Mouse (Mus musculus): ENCODE data around the gene Obp2b. TPM values are rescaled to one million over a fixed set of nuclear protein-coding genes. Genes with fewer than 3 reads are reported as not detected.
"Not testable (repeated sequence)": the region's sequence is repeated elsewhere in the genome, so short reads cannot be mapped to it uniquely, and the experiment has no call there.

Obp2b gene
- polyA plus RNA-seq (2015; fragmentation: Nextera tagmentation; extraction: Ambion mirVana): not detected in 2 replicates

GRCm38 (mm10) chr2:25736709-25737108 lies at the start of gene Obp2b:
Obp2b (plus strand) TSS chr2:25737009.
- H3K4me1 ChIP-seq; H3K9me3 ChIP-seq; H3K4me2 ChIP-seq; ATAC-seq (ENCODE audit: borderline replicate concordance, extremely low read depth, low FRiP score, low TSS enrichment); H3K9ac ChIP-seq; H3K36me3 ChIP-seq; H3K27ac ChIP-seq; H3K4me3 ChIP-seq; H3K27me3 ChIP-seq: not testable (repeated sequence)
- WGBS: 76% methylated on average over 3 of the region's 3 CpGs

DNA sequence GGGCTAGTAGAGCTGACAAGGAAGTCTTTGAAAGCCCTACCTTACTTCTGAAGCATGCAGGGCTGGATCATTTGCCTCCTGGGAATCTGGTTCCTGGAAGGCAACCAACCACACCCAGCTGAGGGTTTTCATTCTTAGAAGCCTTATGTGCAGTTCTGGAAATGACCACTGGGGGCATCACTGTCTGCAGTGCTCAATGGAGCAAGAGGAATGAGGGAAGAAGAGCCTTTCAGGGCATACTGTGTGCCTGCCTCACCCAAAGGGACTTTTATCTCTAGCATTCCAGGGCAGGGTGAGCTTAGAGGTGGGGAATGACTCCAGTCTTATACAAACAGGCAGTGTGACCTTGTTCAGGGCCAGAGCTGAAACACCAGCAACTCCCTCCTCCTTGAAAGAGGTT lies 42.2 kb upstream of the Obp2b start:
- Histone ChIP-seq H3K4me2 (no peak overlapping the region), H3K27ac (no peak overlapping the region), H3K9me3 (no peaks in the 10 kb centered on the region), H3K27me3 (no peaks in the 10 kb centered on the region), H3K36me3 (no peaks in the 10 kb centered on the region), H3K9ac (no peak overlapping the region), H3K4me1 (no peaks in the 10 kb centered on the region), H3K4me3 (no peak overlapping the region)
- ATAC-seq (ENCODE audit: borderline replicate concordance, extremely low read depth, low FRiP score, low TSS enrichment): no peak

- H3K27ac ChIP-seq: no peak overlapping the region
- no peak overlapping the region for H3K9ac ChIP-seq
- H3K36me3 ChIP-seq: no peaks in the 10 kb centered on the region
- no peaks in the 10 kb centered on the region for H3K4me1 ChIP-seq
- H3K27me3 ChIP-seq: no peaks in the 10 kb centered on the region
- WGBS: 46% methylated on average over 4 of the region's 4 CpGs
- ATAC-seq (ENCODE audit: borderline replicate concordance, extremely low read depth, low FRiP score, low TSS enrichment): no peak
- H3K4me2 ChIP-seq: no peak overlapping the region
- no peaks in the 10 kb centered on the region for H3K9me3 ChIP-seq
- H3K4me3 ChIP-seq: no peak overlapping the region
Measured at GRCm38 (mm10) chr2:25696951-25697350, 39.9 kb upstream of the Obp2b start.

- H3K4me3 ChIP-seq: no peak overlapping the region
- ATAC-seq (ENCODE audit: borderline replicate concordance, extremely low read depth, low FRiP score, low TSS enrichment): no peak
- no peaks in the 10 kb centered on the region for H3K9me3 ChIP-seq
- 92% methylated on average over 2 of the region's 2 CpGs for WGBS
- no peak overlapping the region for H3K4me2 ChIP-seq
- H3K9ac ChIP-seq: no peak overlapping the region
- H3K36me3 ChIP-seq: no peaks in the 10 kb centered on the region
- H3K27ac ChIP-seq: no peak overlapping the region
- no peaks in the 10 kb centered on the region for H3K27me3 ChIP-seq
- no peaks in the 10 kb centered on the region for H3K4me1 ChIP-seq
Measured at GRCm38 (mm10) chr2:25698696-25699095, 38.1 kb upstream of the Obp2b start.

DNA sequence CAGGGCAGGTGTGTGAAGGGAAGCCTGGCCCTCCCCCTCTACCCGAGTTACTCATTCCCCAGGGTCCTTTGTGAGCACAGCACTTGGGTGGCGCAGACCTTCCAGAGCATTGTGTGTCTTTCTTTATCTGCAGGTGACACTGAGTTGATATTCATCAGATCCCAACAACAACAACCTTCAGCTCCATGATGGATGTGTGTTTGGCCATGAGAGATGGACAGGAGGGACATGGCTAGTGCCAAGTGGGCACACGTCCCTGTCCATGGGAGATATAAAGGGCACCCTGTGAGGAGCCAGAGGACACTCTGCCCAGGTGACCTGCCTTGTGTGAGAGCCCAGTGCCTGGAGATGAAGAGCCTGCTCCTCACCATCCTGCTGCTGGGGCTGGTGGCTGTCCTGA lies 37.1 kb upstream of the Obp2b start, which contains the start of gene Obp2a:
Gene Obp2a, plus strand, starts transcription at position 301 of the 400 bp plus-strand sequence.
- not testable (repeated sequence) for H3K9me3 ChIP-seq; ATAC-seq (ENCODE audit: borderline replicate concordance, extremely low read depth, low FRiP score, low TSS enrichment); H3K36me3 ChIP-seq; H3K9ac ChIP-seq; H3K27me3 ChIP-seq; H3K27ac ChIP-seq; H3K4me2 ChIP-seq; H3K4me3 ChIP-seq; H3K4me1 ChIP-seq
- WGBS: 70% methylated on average over 3 of the region's 3 CpGs

DNA sequence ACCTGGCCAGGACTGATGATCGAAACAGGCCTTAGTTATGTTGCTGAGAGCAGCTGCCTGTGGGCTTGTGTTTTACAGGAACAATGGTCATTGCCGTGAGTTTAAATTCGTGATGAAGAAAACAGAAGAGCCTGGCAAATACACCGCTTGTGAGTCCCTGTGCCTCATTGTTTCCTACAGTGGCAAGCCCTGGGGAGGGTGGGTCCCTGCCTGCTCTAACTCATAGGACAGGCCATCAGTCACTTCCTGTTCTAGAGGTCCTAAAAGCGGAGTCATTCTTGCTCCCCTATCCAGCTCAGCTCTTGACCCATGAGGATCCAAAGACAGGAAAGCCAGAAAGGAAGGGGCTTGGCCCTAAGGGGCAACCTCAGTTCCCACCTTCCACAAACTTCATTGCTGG lies 35.8 kb upstream of the Obp2b start:
- Histone ChIP-seq H3K27ac (no peak overlapping the region), H3K4me3 (no peak overlapping the region), H3K36me3 (no peaks in the 10 kb centered on the region), H3K9me3 (no peaks in the 10 kb centered on the region), H3K4me1 (no peaks in the 10 kb centered on the region), H3K9ac (no peak overlapping the region), H3K4me2 (no peak overlapping the region), H3K27me3 (no peaks in the 10 kb centered on the region)
- no peak for ATAC-seq (ENCODE audit: borderline replicate concordance, extremely low read depth, low FRiP score, low TSS enrichment)
- WGBS: 77% methylated on average over 5 of the region's 5 CpGs

DNA sequence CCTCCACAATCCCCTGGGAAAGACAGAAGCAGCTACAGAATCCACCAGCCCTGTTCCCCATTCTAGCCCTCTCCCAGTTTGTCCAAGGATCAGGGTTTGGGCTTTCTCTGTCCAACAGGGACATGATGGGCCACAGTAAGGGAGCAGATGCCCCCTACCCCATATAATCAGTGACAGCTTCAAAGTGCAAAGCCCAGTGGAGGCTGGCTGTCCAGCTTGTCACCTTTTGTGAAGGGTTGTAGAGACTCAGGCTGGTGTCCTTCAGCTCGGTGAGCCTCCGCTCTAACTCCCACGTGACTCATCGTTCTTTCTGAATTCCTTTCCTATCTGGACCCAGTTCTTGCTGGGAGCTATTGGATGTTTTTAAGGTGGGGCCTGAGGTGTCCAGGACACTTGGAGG lies 33.1 kb upstream of the Obp2b start:
- H3K9ac ChIP-seq: no peak overlapping the region
- peaks cover 6% of the 10 kb centered on the region; the same call in 1 of the 2 replicates for H3K4me1 ChIP-seq
- H3K4me2 ChIP-seq: no peak overlapping the region
- H3K27ac ChIP-seq: no peak overlapping the region
- no peaks in the 10 kb centered on the region for H3K9me3 ChIP-seq
- ATAC-seq (ENCODE audit: borderline replicate concordance, extremely low read depth, low FRiP score, low TSS enrichment): no peak
- H3K36me3 ChIP-seq: no peaks in the 10 kb centered on the region
- no peaks in the 10 kb centered on the region for H3K27me3 ChIP-seq
- WGBS: 65% methylated on average over 4 of the region's 4 CpGs
- H3K4me3 ChIP-seq: no peak overlapping the region

DNA sequence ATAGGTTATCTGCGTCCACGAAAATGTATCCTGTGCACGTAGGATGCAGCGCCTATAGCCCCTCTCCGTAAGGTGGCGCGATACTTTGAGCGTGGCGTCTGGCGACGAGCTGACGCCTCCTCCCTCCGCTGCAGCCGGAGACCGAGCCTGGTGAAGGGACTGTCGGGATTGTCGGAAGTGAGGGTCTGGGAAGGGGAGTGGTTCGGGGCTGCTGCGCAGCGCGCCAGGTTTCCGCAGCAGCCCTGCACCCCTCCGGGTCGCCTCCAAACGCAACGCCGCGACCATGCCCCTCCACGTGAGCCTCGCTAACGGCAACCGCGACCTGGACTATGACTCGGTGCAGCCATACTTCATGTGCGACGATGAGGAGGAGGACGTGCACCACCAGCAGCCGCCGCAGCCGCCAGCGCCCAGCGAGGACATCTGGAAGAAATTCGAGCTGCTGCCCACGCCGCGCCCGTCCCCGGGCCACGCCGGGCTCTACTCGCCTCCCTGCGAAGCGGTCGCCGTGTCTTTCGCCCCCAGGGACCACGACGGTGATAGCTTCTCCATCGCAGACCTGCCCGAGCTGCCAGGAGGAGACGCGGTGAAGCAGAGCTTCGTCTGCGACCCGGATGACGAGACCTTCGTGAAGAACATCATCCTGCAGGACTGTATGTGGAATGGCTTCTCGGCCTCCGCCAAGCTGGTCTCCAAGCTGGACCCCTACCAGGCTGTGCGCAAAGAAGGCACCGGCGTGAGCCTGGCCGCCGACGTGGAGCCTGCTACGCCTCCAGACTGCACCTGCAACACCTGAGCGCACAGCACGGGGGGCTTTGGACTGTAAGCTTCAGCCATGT lies 29.9 kb upstream of the Obp2b start, which contains the start of gene Bmyc:
Gene Bmyc, plus strand, starts transcription at position 97 of the 839 bp plus-strand sequence.
- H3K27ac ChIP-seq: peak within 1 kb of the TSS; percentile 73
- WGBS: under 1% methylated on average over 78 of the region's 78 CpGs
- peak within 1 kb of the TSS; percentile 86 for H3K4me3 ChIP-seq
- H3K4me2 ChIP-seq: peak within 1 kb of the TSS; percentile 92
- no peaks in the 10 kb centered on the region for H3K9me3 ChIP-seq
- peak; percentile 88 for ATAC-seq (ENCODE audit: borderline replicate concordance, extremely low read depth, low FRiP score, low TSS enrichment)
- H3K27me3 ChIP-seq: no peaks in the 10 kb centered on the region
- peak within 1 kb of the TSS; percentile 67 for H3K9ac ChIP-seq
- H3K4me1 ChIP-seq: peaks cover 6% of the 10 kb centered on the region; the same call in 1 of the 2 replicates
- no peaks in the 10 kb centered on the region for H3K36me3 ChIP-seq

DNA sequence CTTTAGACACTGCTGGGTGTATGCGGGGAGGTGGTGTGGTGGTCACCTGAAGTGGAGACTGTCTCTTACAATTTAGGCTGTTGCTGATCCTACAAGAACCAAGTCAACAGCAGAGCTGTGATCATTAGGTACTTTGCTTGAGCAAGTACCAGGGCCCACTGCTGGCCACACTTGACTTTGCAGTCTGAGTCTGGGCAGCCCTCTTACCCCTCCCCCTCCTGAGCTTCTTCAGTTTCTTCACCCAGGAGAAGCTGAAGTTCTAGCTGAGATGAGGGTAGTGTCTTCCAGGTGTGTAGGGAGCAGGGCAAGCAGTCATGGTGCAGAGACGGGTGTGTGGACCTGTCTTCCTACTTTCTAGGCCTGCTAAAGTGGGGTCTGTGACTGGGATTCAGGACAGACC lies 28.7 kb upstream of the Obp2b start:
- Histone ChIP-seq H3K4me2 (peak overlapping the region; percentile 20), H3K4me1 (peaks cover 6% of the 10 kb centered on the region; the same call in 1 of the 2 replicates), H3K36me3 (no peaks in the 10 kb centered on the region), H3K4me3 (no peak overlapping the region), H3K9ac (no peak overlapping the region), H3K9me3 (no peaks in the 10 kb centered on the region), H3K27ac (no peak overlapping the region), H3K27me3 (no peaks in the 10 kb centered on the region)
- 58% methylated on average over 2 of the region's 2 CpGs for WGBS
- no peak for ATAC-seq (ENCODE audit: borderline replicate concordance, extremely low read depth, low FRiP score, low TSS enrichment)

- ATAC-seq (ENCODE audit: borderline replicate concordance, extremely low read depth, low FRiP score, low TSS enrichment): not testable (repeated sequence)
Measured at GRCm38 (mm10) chr2:25709056-25709455, 27.8 kb upstream of the Obp2b start.

DNA sequence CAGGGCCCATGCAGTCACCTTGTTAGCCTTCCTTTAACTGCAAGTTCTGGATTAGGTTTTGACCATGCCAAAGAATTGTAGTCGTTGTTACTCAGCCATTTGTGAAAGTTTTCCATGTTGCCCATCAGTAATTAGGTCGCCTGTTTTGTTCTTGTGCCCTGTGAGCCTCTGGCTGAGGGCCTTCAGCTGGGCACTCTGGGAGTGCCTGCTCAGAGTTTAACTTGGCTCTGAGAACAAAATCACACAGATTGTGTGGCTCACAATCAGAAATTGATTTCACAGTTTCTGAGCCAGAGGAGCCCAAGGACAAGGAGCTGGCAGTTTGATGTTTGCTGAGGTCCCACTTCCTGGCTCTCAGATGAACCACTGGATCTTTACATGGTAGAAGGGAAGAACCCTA lies 27.0 kb upstream of the Obp2b start:
- H3K9me3 ChIP-seq; H3K27me3 ChIP-seq; H3K4me1 ChIP-seq; H3K4me3 ChIP-seq; H3K36me3 ChIP-seq; H3K4me2 ChIP-seq; H3K27ac ChIP-seq; H3K9ac ChIP-seq; ATAC-seq (ENCODE audit: borderline replicate concordance, extremely low read depth, low FRiP score, low TSS enrichment): not testable (repeated sequence)
- WGBS: 81% methylated on average over 2 of the region's 2 CpGs

More at GRCm38 (mm10) chr2:25709056-25709455, 27.8 kb upstream of the Obp2b start:
- not testable (repeated sequence) for H3K27me3 ChIP-seq, H3K9me3 ChIP-seq, H3K9ac ChIP-seq, H3K4me2 ChIP-seq, H3K4me1 ChIP-seq, H3K4me3 ChIP-seq, H3K36me3 ChIP-seq, H3K27ac ChIP-seq
- 97% methylated on average over 1 of the region's 1 CpGs for WGBS

DNA sequence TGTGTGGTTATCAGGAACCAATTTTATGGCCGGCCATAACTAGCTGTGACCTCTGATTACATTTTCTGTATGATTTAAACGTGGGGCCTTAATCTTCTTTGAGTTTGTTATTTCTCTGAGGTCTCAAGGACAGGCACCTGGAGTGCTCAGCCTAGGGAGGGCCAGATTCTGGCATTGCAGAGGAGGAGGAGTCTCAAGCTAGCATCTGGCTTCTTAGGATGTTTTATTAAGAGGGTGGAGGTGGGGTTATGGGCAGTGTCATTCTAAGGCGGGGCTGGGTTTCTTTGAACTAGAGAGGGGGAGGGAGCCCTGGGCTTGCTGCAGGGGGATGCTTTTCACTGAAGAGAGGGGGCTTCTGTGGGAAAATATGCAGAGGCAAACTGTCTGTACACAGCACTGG lies 25.2 kb upstream of the Obp2b start:
- H3K36me3 ChIP-seq; H3K4me2 ChIP-seq; H3K4me3 ChIP-seq; H3K27me3 ChIP-seq; H3K9me3 ChIP-seq; H3K27ac ChIP-seq; ATAC-seq (ENCODE audit: borderline replicate concordance, extremely low read depth, low FRiP score, low TSS enrichment); H3K9ac ChIP-seq; H3K4me1 ChIP-seq: not testable (repeated sequence)
- 15% methylated on average over 3 of the region's 3 CpGs for WGBS

Measured in lung, embryonic 15.5 days (tissue).